Mouse (Mus musculus) liver, postnatal 0 days (tissue): ENCODE results near the gene Olfr1189.
"Not testable (repeated sequence)": the region's sequence is repeated elsewhere in the genome, so short reads cannot be mapped to it uniquely, and the experiment has no call there.

Experiments used
- CTCF ChIP-seq: sonication (generic); IDR thresholded peaks from 2 replicates; pipeline ENCODE4 v1.5.1; 2016; ENCODE audit warnings: antibody characterized with exemption, low read depth
- EP300 ChIP-seq: IDR thresholded peaks from 2 replicates; pipeline ENCODE4 v1.6.1; 2016; ENCODE audit warnings: antibody characterized with exemption, low read depth, mild to moderate bottlenecking

DNA sequence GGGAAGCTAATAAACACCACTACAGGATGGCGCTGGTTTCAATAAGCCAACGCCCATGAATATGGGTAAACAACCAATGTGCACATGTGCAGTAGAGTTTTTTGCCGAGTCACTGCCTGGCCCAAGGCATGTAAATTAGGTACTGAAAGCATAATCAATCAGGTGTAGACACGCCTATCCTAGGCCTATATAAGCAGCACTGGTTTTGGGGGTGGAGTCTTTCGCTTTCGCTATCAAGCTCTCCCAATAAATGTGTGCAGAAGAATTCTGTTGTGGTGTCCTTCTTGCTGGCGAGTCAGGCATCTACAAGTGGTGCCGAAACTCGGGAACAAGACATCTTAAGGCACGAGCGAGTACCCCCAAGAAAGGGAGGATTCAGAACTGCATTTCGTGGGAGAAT, 13.6 kb upstream of the Olfr1189 start:
- not testable (repeated sequence) for TF ChIP-seq CTCF, EP300
